Mouse (Mus musculus): ENCODE measurements around the gene Otop2. TPM values are rescaled to one million over a fixed set of nuclear protein-coding genes. Genes with fewer than 3 reads are reported as not detected.

Gene Otop2
- polyA plus RNA-seq, 1 experiment from 2014 or later, result not detected

- no peak for ATAC-seq (ENCODE audit: low FRiP score, low read depth)
- no peak overlapping the region for H3K4me2 ChIP-seq (replicated peaks)
- H3K9me3 ChIP-seq, result no peaks in the 10 kb centered on the region
- 91% methylated on average over 27 of the region's 27 CpGs for WGBS
- H3K27ac ChIP-seq (replicated peaks), result no peak overlapping the region
- H3K4me3 ChIP-seq, result no peak overlapping the region
- peaks cover 30% of the 10 kb centered on the region for H3K4me1 ChIP-seq
- H3K9ac ChIP-seq (replicated peaks), result no peak overlapping the region
- peaks cover 13% of the 10 kb centered on the region for H3K36me3 ChIP-seq
- H3K27me3 ChIP-seq, result peaks cover 52% of the 10 kb centered on the region
These were observed 37.5 kb upstream of the Otop2 start for GRCm38 (mm10) chr11:115269330-115270066.

DNA sequence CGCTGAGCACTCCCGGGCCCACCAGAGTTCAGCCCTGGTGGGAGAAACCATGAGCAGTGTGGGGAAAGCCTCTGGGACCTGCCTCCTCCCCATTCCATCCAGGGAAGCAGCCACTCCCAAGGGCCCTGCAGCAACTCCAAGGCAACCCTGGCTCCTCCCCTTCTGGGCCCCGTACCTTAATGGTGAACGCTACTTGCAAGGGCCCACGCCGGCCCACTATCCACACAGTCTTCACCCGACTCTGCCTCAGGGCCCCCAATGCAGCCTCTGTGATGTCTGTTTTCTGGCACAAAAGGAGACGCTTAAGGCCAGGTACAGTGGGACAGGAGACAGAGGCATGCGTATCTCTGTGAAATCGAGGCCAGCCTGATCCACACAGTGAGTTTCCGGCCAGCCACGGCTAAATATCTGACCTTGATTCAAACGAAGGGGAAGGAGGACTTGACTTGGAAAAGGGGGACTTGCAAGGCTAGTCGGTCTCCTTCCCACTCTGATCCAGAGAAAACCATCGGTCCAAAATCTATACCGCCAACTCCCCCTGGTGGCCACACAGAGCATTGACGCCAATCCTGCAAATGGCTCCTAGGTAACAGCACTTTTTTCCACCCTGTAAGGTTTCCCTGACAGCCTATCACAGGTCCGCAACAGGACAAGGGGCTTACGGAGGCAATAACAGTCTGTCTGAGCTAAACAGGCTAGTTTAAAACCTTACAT lies 36.7 kb upstream of the Otop2 start:
- Histone ChIP-seq H3K4me3 (no peak overlapping the region), H3K4me2 (replicated peaks) (no peak overlapping the region), H3K36me3 (peaks cover 13% of the 10 kb centered on the region), H3K9me3 (no peaks in the 10 kb centered on the region), H3K27ac (replicated peaks) (no peak overlapping the region), H3K4me1 (peaks cover 24% of the 10 kb centered on the region), H3K9ac (replicated peaks) (no peak overlapping the region), H3K27me3 (peaks cover 44% of the 10 kb centered on the region)
- 0 out of 2 replicates have a peak, but pooled peaks have one; percentile 24 for ATAC-seq (ENCODE audit: low FRiP score, low read depth)
- WGBS, result 30% methylated on average over 19 of the region's 19 CpGs

DNA sequence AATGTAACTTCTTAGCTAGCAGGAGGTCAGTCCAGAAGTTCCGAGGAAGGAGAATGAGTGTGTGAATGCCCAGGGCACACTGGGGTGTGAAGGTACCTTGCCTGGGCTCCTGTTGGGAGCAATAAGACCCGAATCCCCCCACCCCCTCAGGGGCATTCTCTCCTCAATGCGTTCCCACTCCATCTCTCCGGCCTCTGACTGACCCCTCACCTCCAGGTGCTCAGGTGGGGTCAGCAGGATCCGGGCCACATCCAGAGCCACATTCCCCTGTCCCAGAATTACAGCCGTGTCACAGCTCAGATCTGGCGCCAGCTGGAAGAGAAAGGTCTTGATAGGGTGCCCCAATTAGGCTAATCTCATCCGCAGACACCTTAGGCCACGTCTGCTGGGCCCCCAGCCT lies 35.9 kb upstream of the Otop2 start:
- Histone ChIP-seq H3K4me3 (no peak overlapping the region), H3K4me2 (replicated peaks) (no peak overlapping the region), H3K4me1 (peaks cover 24% of the 10 kb centered on the region), H3K9ac (replicated peaks) (no peak overlapping the region), H3K36me3 (peaks cover 13% of the 10 kb centered on the region), H3K9me3 (no peaks in the 10 kb centered on the region), H3K27me3 (peaks cover 37% of the 10 kb centered on the region), H3K27ac (replicated peaks) (no peak overlapping the region)
- no peak for ATAC-seq (ENCODE audit: low FRiP score, low read depth)
- WGBS, result 75% methylated on average over 9 of the region's 9 CpGs

GRCm38 (mm10) chr11:115271481-115271880 lies 35.5 kb upstream of the Otop2 start:
- H3K4me2 ChIP-seq (replicated peaks), result no peak overlapping the region
- H3K4me3 ChIP-seq, result no peak overlapping the region
- H3K4me1 ChIP-seq, result peaks cover 24% of the 10 kb centered on the region
- H3K27ac ChIP-seq (replicated peaks), result no peak overlapping the region
- no peak for ATAC-seq (ENCODE audit: low FRiP score, low read depth)
- WGBS, result 70% methylated on average over 10 of the region's 10 CpGs
- H3K36me3 ChIP-seq, result peaks cover 13% of the 10 kb centered on the region
- peaks cover 32% of the 10 kb centered on the region for H3K27me3 ChIP-seq
- no peak overlapping the region for H3K9ac ChIP-seq (replicated peaks)
- no peaks in the 10 kb centered on the region for H3K9me3 ChIP-seq

DNA sequence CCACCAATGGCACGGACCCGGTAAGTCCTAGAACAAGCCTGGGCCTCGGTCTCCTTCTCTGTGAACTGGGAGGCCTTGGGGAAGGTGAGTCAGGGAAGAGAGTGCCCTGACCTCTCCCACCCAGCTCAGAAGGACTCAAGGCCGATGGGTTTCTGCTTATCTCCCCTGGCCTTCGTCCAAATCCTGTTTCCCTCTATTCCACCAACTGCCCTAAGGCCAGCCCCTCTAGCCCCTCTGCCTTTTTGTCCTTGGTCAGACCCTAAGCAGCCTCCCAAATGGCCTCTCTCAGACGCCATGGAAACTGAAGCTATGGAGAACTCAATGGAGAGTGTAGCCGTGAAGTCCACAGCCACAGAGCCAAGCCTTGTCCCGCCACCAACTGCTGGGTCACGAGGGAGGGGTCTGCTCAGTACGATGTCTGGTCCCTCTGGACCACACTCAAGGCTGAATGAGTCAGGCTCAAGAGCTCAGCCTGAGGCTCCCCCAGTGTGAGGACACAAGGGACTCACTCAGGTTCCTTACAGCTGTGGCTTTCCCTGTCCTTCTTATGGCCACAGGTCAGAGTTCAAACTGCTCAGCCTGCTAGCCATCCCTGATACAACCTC lies 34.0 kb upstream of the Otop2 start:
- H3K9me3 ChIP-seq, result no peaks in the 10 kb centered on the region
- H3K27ac ChIP-seq (replicated peaks), result no peak overlapping the region
- no peak overlapping the region for H3K4me3 ChIP-seq
- H3K36me3 ChIP-seq, result peaks cover 13% of the 10 kb centered on the region
- H3K4me1 ChIP-seq, result peaks cover 20% of the 10 kb centered on the region
- H3K9ac ChIP-seq (replicated peaks), result no peak overlapping the region; the same call in 1 of the 2 replicates
- 72% methylated on average over 10 of the region's 10 CpGs for WGBS
- peaks cover 17% of the 10 kb centered on the region for H3K27me3 ChIP-seq
- ATAC-seq (ENCODE audit: low FRiP score, low read depth), result no peak
- H3K4me2 ChIP-seq (replicated peaks), result no peak overlapping the region

DNA sequence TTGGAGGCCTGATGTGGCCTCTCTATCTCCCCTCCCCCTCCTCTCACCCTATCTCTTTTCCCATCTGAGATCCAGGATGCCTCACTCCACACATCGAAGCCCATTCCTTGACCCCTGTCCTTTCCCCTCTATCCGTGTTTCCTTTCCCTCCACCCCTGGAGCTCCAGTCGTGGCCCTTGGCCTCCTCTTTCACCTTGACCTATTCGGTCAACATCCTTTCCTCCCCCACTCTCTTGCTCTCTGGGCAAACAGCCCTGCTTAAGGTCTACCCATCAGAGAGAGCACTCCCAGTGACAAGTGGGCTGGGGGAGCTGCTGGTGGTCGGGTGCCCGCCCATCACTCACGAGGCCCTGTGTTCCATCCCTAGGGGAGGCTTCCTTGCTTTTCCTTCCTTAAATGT lies 33.2 kb upstream of the Otop2 start:
- H3K27me3 ChIP-seq, result peaks cover 10% of the 10 kb centered on the region
- H3K4me3 ChIP-seq, result no peak overlapping the region
- peaks cover 22% of the 10 kb centered on the region for H3K4me1 ChIP-seq
- H3K27ac ChIP-seq (replicated peaks), result no peak overlapping the region
- H3K9ac ChIP-seq (replicated peaks), result no peak overlapping the region
- ATAC-seq (ENCODE audit: low FRiP score, low read depth), result no peak
- H3K4me2 ChIP-seq (replicated peaks), result no peak overlapping the region
- no peaks in the 10 kb centered on the region for H3K9me3 ChIP-seq
- 70% methylated on average over 7 of the region's 7 CpGs for WGBS
- H3K36me3 ChIP-seq, result peaks cover 9% of the 10 kb centered on the region

DNA sequence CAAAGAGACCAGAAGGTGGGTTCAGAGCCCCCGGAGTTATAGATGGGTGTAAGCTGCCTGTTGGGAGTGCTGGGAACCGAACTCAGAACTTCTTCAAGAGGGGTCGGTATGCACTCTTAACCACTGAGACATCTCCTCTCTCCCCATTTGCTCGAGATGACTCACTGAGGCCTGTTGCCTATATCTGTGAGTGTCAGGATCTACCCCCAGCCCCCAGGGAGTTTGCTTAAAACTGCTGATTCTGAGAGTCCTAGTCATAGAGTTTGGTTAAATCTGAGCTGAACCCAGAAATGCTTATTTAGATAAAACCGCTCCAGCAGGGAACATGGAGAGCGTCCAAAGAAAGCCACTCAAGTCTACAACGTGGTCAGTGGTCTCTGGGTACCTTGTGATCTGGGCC lies 32.8 kb upstream of the Otop2 start:
- ATAC-seq (ENCODE audit: low FRiP score, low read depth), result no peak
- 92% methylated on average over 7 of the region's 7 CpGs for WGBS
- no peak overlapping the region for H3K9ac ChIP-seq (replicated peaks)
- H3K9me3 ChIP-seq, result no peaks in the 10 kb centered on the region
- no peak overlapping the region for H3K4me2 ChIP-seq (replicated peaks)
- H3K27ac ChIP-seq (replicated peaks), result no peak overlapping the region
- peaks cover 22% of the 10 kb centered on the region for H3K4me1 ChIP-seq
- peaks cover 5% of the 10 kb centered on the region for H3K36me3 ChIP-seq
- H3K27me3 ChIP-seq, result peaks cover 5% of the 10 kb centered on the region
- H3K4me3 ChIP-seq, result no peak overlapping the region

- Histone ChIP-seq H3K9me3 (no peaks in the 10 kb centered on the region), H3K4me3 (no peak overlapping the region), H3K4me2 (replicated peaks) (no peak overlapping the region), H3K27me3 (no peaks in the 10 kb centered on the region; the same call in 1 of the 2 replicates), H3K36me3 (no peaks in the 10 kb centered on the region), H3K27ac (replicated peaks) (no peak overlapping the region), H3K9ac (replicated peaks) (no peak overlapping the region), H3K4me1 (peaks cover 22% of the 10 kb centered on the region)
- 83% methylated on average over 6 of the region's 6 CpGs for WGBS
- no peak for ATAC-seq (ENCODE audit: low FRiP score, low read depth)
These were observed 32.2 kb upstream of the Otop2 start for GRCm38 (mm10) chr11:115274771-115275170.

- 89% methylated on average over 6 of the region's 6 CpGs for WGBS
- H3K4me3 ChIP-seq, result peak overlapping the region; percentile 61; the same call in 1 of the 2 replicates
These were observed 31.5 kb upstream of the Otop2 start for GRCm38 (mm10) chr11:115275509-115275908.

DNA sequence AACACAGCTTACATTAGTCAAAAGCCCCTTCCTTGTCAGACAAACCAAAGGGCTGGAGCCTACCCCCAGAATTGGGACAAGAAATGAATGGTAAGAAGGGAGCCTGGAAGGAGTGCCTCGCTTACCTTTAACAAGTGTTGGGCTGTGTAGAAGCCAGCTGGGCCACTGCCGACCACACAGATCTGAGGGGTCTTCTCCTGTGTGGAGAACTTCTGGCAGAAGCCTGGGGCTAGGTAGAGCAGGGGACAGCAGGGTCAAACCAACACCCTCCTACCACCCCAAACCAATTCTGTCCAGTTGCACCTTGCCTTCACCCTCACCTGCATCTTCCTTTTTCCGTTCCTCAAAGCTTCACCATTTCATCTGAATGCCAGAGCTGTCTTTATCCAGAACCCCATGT lies 31.0 kb upstream of the Otop2 start:
- H3K4me2 ChIP-seq (replicated peaks), result peak overlapping the region; percentile 81
- H3K9ac ChIP-seq (replicated peaks), result peak overlapping the region; percentile 78
- ATAC-seq (ENCODE audit: low FRiP score, low read depth), result no peak
- H3K4me1 ChIP-seq, result peaks cover 18% of the 10 kb centered on the region
- WGBS, result 61% methylated on average over 3 of the region's 3 CpGs
- no peaks in the 10 kb centered on the region; the same call in 1 of the 2 replicates for H3K27me3 ChIP-seq
- no peaks in the 10 kb centered on the region for H3K36me3 ChIP-seq
- H3K27ac ChIP-seq (replicated peaks), result no peak overlapping the region
- H3K4me3 ChIP-seq, result peak overlapping the region; percentile 61
- no peaks in the 10 kb centered on the region for H3K9me3 ChIP-seq

More at GRCm38 (mm10) chr11:115275509-115275908, 31.5 kb upstream of the Otop2 start:
- Histone ChIP-seq H3K36me3 (no peaks in the 10 kb centered on the region), H3K9me3 (no peaks in the 10 kb centered on the region), H3K9ac (replicated peaks) (peak overlapping the region; percentile 78; the same call in 1 of the 2 replicates), H3K4me1 (peaks cover 18% of the 10 kb centered on the region), H3K27me3 (no peaks in the 10 kb centered on the region; the same call in 1 of the 2 replicates), H3K27ac (replicated peaks) (no peak overlapping the region), H3K4me2 (replicated peaks) (peak overlapping the region; percentile 81)
- no peak for ATAC-seq (ENCODE audit: low FRiP score, low read depth)

- H3K36me3 ChIP-seq, result no peaks in the 10 kb centered on the region
- H3K4me2 ChIP-seq (replicated peaks), result peak within 1 kb of the TSS; percentile 81
- under 1% methylated on average over 42 of the region's 42 CpGs for WGBS
- peak; percentile 95 for ATAC-seq (ENCODE audit: low FRiP score, low read depth)
- H3K4me3 ChIP-seq, result peak within 1 kb of the TSS; percentile 61
- H3K9ac ChIP-seq (replicated peaks), result peak within 1 kb of the TSS; percentile 78
- peaks cover 18% of the 10 kb centered on the region for H3K4me1 ChIP-seq
- H3K27ac ChIP-seq (replicated peaks), result peak within 1 kb of the TSS; percentile 85
- H3K9me3 ChIP-seq, result no peaks in the 10 kb centered on the region
- H3K27me3 ChIP-seq, result no peaks in the 10 kb centered on the region; the same call in 1 of the 2 replicates
These were observed 30.0 kb upstream of the Otop2 start, which contains the start of gene Fdxr for GRCm38 (mm10) chr11:115276780-115277603. Gene Fdxr, minus strand, starts transcription at chr11:115277050.

All from midbrain, embryonic 12.5 days (tissue).